ENCODE assay signal across 25 mouse cellular contexts in the genomic region with DNA sequence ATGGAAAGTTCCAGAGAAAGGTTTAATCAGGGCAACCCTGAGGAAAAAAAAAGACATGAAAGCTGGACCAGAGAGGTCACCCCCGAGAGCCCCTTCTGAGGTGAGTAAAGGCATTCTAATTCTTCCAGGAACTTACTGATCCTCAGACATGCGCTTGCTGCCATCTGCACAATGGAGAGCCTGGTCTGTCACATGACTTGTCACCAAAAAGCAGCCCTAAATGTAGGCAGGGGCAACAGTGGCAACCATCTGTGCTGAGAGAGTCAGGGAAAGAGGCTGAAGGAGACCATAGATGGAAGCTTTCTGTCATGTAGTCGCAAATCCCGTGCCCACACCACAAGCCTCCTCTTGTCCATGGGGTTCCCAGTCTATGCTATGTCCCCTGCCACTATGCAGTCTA.
A peak's percentile ranks its signal among the peaks of the same experiment; 100 is the strongest.
DNase-seq lines count a peak whose midpoint lies in the region; ATAC-seq lines count a peak whose summit lies in the region.
"Had no signal": no experiment of that assay in that cellular context is flagged by ENCODE, and none has a peak within 500 bp of the region (broad histone marks: within the 10 kb centered on the region; RNA-seq: fewer than 3 reads in every experiment).

No protein-coding gene starts in this region.

- H3K4me3 ChIP-seq in hindbrain, embryonic 10.5 days: no peak overlapping the region
- H3K4me3 ChIP-seq in hindbrain, embryonic 14.5 days (replicated peaks; ENCODE audit: low read length): no peak overlapping the region
- H3K4me3 ChIP-seq in forebrain, embryonic 14.5 days (ENCODE audit: low read depth, low read length): no peak overlapping the region
- no peak overlapping the region for H3K4me3 ChIP-seq in limb, embryonic 15.5 days
- H3K4me3 ChIP-seq: erythroblast, embryonic 14.5 days; gastrocnemius, adult 2 months; heart, embryonic 12.5 days; left cerebral cortex, adult 2 months had no signal

- peaks cover 29% of the 10 kb centered on the region for H3K4me1 ChIP-seq in hindbrain, embryonic 10.5 days (replicated peaks)
- H3K4me1 ChIP-seq in hindbrain, embryonic 14.5 days (replicated peaks; ENCODE audit: control insufficient read depth, insufficient read depth, low read length): no peaks in the 10 kb centered on the region; the same call in 1 of the 2 replicates
- peaks cover 24% of the 10 kb centered on the region for H3K4me1 ChIP-seq in forebrain, embryonic 14.5 days (ENCODE audit: control insufficient read depth, insufficient read depth, low read length)
- peaks cover 13% of the 10 kb centered on the region; the same call in 1 of the 2 replicates for H3K4me1 ChIP-seq in limb, embryonic 15.5 days

- WGBS in hindbrain, embryonic 10.5 days: 66% methylated on average over 4 of the region's 4 CpGs
- 47% methylated on average over 4 of the region's 4 CpGs for WGBS in hindbrain, embryonic 14.5 days
- WGBS in forebrain, embryonic 14.5 days: 32% methylated on average over 4 of the region's 4 CpGs
- 78% methylated on average over 4 of the region's 4 CpGs for WGBS in limb, embryonic 15.5 days

- DNase-seq in hindbrain, embryonic 10.5 days (ENCODE audit: low spot score): no peak
- no peak for DNase-seq in hindbrain, embryonic 14.5 days (ENCODE audit: low spot score)
- peak; percentile 15 for DNase-seq in retina, embryonic 14.5 days (ENCODE audit: low spot score)
- no peak for DNase-seq in retina, postnatal 1 day
- DNase-seq in forebrain, embryonic 14.5 days (ENCODE audit: low spot score): peak; percentile 45
- DNase-seq in gastrocnemius, postnatal 36 days: no peak
- DNase-seq in gastrocnemius, postnatal 4 days (ENCODE audit: low spot score in 2 of 2): no peak
- DNase-seq: adrenal gland, postnatal 10 days; cerebellum, adult 8-10 months; gastrocnemius, adult 2 months; heart, adult 18-20 months; heart, postnatal 14 days; kidney, adult 18-20 months; liver, postnatal 0 days; right cerebral cortex, postnatal 14 days; thymus, postnatal 25 days had no signal

- no peaks in the 10 kb centered on the region for H3K36me3 ChIP-seq in hindbrain, embryonic 10.5 days
- H3K36me3 ChIP-seq in hindbrain, embryonic 14.5 days (replicated peaks; ENCODE audit: control insufficient read depth, insufficient read depth): no peaks in the 10 kb centered on the region
- no peaks in the 10 kb centered on the region for H3K36me3 ChIP-seq in forebrain, embryonic 14.5 days (ENCODE audit: control insufficient read depth, insufficient read depth, low read length)
- no peaks in the 10 kb centered on the region for H3K36me3 ChIP-seq in limb, embryonic 15.5 days
- H3K36me3 ChIP-seq: heart, embryonic 12.5 days had no signal

- intact Hi-C loops in gastrocnemius, postnatal 36 days (cut with DNase I): no loop called here

- peak overlapping the region; percentile 66; the same call in 1 of the 2 replicates for H3K27ac ChIP-seq in hindbrain, embryonic 10.5 days
- no peak overlapping the region for H3K27ac ChIP-seq in hindbrain, embryonic 14.5 days
- H3K27ac ChIP-seq in forebrain, embryonic 14.5 days (ENCODE audit: low read depth, low read length): peak overlapping the region; percentile 63
- peak overlapping the region; percentile 27; the same call in 1 of the 2 replicates for H3K27ac ChIP-seq in limb, embryonic 15.5 days
- H3K27ac ChIP-seq: gastrocnemius, adult 2 months; kidney, postnatal 0 days; left cerebral cortex, adult 2 months; macrophage had no signal

- no peak for ATAC-seq in hindbrain, embryonic 14.5 days (ENCODE audit: low FRiP score)
- ATAC-seq in forebrain, embryonic 14.5 days: peak; percentile 58; the same call in 1 of the 2 replicates
- no peak for ATAC-seq in limb, embryonic 15.5 days (ENCODE audit: insufficient number of reproducible peaks, low FRiP score, low TSS enrichment, low read depth)
- ATAC-seq: activated CD4-positive, CD25-positive, alpha-beta regulatory T cell, adult 4 months; liver, postnatal 0 days; lung, postnatal 0 days had no signal

- no peak overlapping the region for H3K4me2 ChIP-seq in hindbrain, embryonic 14.5 days (replicated peaks)
- H3K4me2 ChIP-seq in forebrain, embryonic 14.5 days (ENCODE audit: low read length): no peak overlapping the region
- H3K4me2 ChIP-seq in limb, embryonic 15.5 days: no peak overlapping the region
- H3K4me2 ChIP-seq: heart, embryonic 12.5 days; liver, embryonic 11.5 days had no signal

- H3K9ac ChIP-seq in hindbrain, embryonic 14.5 days: no peak overlapping the region
- no peak overlapping the region for H3K9ac ChIP-seq in forebrain, embryonic 14.5 days (ENCODE audit: low read length)
- no peak overlapping the region for H3K9ac ChIP-seq in limb, embryonic 15.5 days
- H3K9ac ChIP-seq: heart, embryonic 12.5 days; liver, postnatal 0 days had no signal

- no peaks in the 10 kb centered on the region for H3K9me3 ChIP-seq in hindbrain, embryonic 10.5 days
- H3K9me3 ChIP-seq in hindbrain, embryonic 14.5 days (ENCODE audit: control insufficient read depth, low read length): no peaks in the 10 kb centered on the region
- H3K9me3 ChIP-seq in forebrain, embryonic 14.5 days (replicated peaks; ENCODE audit: control insufficient read depth, low read length): no peaks in the 10 kb centered on the region
- no peaks in the 10 kb centered on the region for H3K9me3 ChIP-seq in limb, embryonic 15.5 days
- H3K9me3 ChIP-seq: heart, embryonic 12.5 days had no signal

- H3K27me3 ChIP-seq in hindbrain, embryonic 10.5 days (ENCODE audit: insufficient read depth, poor library complexity, severe bottlenecking): no peaks in the 10 kb centered on the region
- H3K27me3 ChIP-seq in hindbrain, embryonic 14.5 days (ENCODE audit: control insufficient read depth, insufficient read depth, low read length): no peaks in the 10 kb centered on the region
- H3K27me3 ChIP-seq in forebrain, embryonic 14.5 days (replicated peaks; ENCODE audit: control insufficient read depth, insufficient read depth, low read length): no peaks in the 10 kb centered on the region
- no peaks in the 10 kb centered on the region for H3K27me3 ChIP-seq in limb, embryonic 15.5 days
- H3K27me3 ChIP-seq: heart, embryonic 12.5 days had no signal

Comparison
In these comparisons a context has a peak if more than half of its experiments do, and no peak if none do; other contexts are left out.
1. DNase-seq: peak in retina, embryonic 14.5 days (single experiment) and forebrain, embryonic 14.5 days (single experiment); none in hindbrain, embryonic 10.5 days (single experiment), hindbrain, embryonic 14.5 days (single experiment), retina, postnatal 1 day (single experiment), gastrocnemius, postnatal 36 days (0 of 2) and gastrocnemius, postnatal 4 days (0 of 2).